Mouse (Mus musculus) G1E (cell line): ENCODE results near the gene Thg1l. TPM values are rescaled to one million over a fixed set of nuclear protein-coding genes. Genes with fewer than 3 reads are reported as not detected.
A peak's percentile ranks its signal among the peaks of the same experiment; 100 is the strongest.

Source experiments
- ATAC-seq: 2 replicates; pipeline ENCODE4 v1.8.0; 2016; ENCODE audit warnings: mild to moderate bottlenecking; ENCODE audit not compliant: insufficient number of reproducible peaks, poor library complexity, low FRiP score, severe bottlenecking; ENCODE audit errors: extremely low read depth
- DNase-seq: peaks from one replicate; pipeline ENCODE4 v3.0.0; 2012; ENCODE audit warnings: low spot score
- H3K27me3 ChIP-seq: 2 replicates; pipeline ENCODE4 v1.6.1; 2012; ENCODE audit warnings: mild to moderate bottlenecking, low read length, inconsistent platforms; ENCODE audit not compliant: insufficient read depth
- H3K36me3 ChIP-seq: replicated peaks from 2 replicates; pipeline ENCODE3; 2012; ENCODE audit warnings: mild to moderate bottlenecking, inconsistent platforms
- H3K4me1 ChIP-seq: 2 replicates; pipeline ENCODE4 v1.6.1; 2012; ENCODE audit warnings: low read depth, low read length, inconsistent platforms, mixed read lengths; ENCODE audit not compliant: insufficient read depth
- H3K4me3 ChIP-seq: 2 replicates; pipeline ENCODE4 v1.5.1; 2012; ENCODE audit warnings: low read depth, mild to moderate bottlenecking, inconsistent platforms, low read length, moderate library complexity, mixed read lengths
- H3K9me3 ChIP-seq: replicated peaks from 2 replicates; pipeline ENCODE4 v1.6.1; 2012; ENCODE audit warnings: inconsistent platforms
- CTCF ChIP-seq: IDR thresholded peaks from 2 replicates; pipeline ENCODE4 v1.5.1; 2012; ENCODE audit warnings: low read depth, low read length, inconsistent platforms, mixed read lengths
- GATA1 ChIP-seq: IDR thresholded peaks from 2 replicates; pipeline ENCODE4 v1.6.1; 2012; ENCODE audit warnings: borderline replicate concordance, low read length, inconsistent platforms, mixed read lengths
- GATA2 ChIP-seq: IDR thresholded peaks from 2 replicates; pipeline ENCODE4 v1.6.1; 2012; ENCODE audit warnings: low read depth, low read length, inconsistent platforms, borderline replicate concordance
- POLR2AphosphoS5 ChIP-seq: IDR thresholded peaks from 2 replicates; pipeline ENCODE4 v1.6.1; 2012; ENCODE audit warnings: low read depth, low read length, inconsistent platforms; ENCODE audit not compliant: insufficient replicate concordance
- TAL1 ChIP-seq: conservative IDR thresholded peaks from 2 replicates; pipeline ENCODE4 v1.6.1; 2012; ENCODE audit warnings: low read depth, low read length, inconsistent platforms, mixed read lengths
- polyA plus RNA-seq: library from polyadenylated mRNA; stranded (reverse); fragments of >175 nt; gene quantifications from 2 replicates; pipeline ENCODE4 v1.2.3, GENCODE M21; 2012
- total RNA-seq, 2 experiments: library from RNA; stranded (forward) in 1 of 2; stranded (reverse) in 1 of 2; fragments of 200-1000 nt in 1 of 2; fragments of >200 nt in 1 of 2; fragmentation: Nextera tagmentation in 1 of 2; gene quantifications; 2 replicates each; pipeline ENCODE4 v1.2.3; 2014 to 2017

The Thg1l gene
- total and polyA plus RNA-seq, 3 experiments: 7.8 to 32.9 (median 17.8) TPM

DNA sequence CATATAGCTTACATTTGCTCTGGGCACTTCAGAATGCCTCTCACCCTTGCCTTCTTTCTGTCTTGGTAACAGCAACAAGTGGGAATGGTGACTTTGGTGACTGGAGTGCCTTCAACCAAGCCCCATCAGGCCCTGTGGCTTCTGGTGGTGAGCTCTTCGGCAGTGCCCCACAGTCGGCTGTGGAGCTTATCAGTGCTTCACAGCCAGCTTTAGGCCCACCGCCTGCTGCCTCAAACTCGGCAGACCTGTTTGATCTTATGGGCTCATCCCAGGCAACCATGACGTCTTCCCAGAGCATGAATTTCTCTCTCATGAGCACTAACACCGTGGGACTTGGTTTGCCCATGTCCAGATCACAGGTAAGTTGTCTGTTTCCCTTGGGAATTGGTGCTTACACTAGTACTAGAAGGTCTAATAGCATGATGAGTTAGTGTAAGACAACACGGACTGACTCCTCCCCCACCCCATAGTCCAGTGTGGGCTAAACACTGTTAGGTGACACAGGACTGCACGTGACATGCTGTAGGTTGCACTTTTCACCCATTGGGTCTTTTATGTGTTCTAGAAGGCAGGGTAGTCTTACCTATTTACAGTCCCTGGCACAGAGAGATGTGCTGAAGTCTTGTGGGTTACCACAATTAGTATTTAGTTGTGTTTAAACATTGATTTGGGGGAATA lies 49.0 kb downstream of the Thg1l start:
- ATAC-seq: peak; percentile 75
- no peak for TF ChIP-seq CTCF
- peak; percentile 53 for TF ChIP-seq TAL1
- Histone ChIP-seq H3K9me3 (no peaks in the 10 kb centered on the region), H3K4me1 (peaks cover 49% of the 10 kb centered on the region), H3K4me3 (no peak overlapping the region; the same call in 1 of the 2 replicates), H3K27me3 (no peaks in the 10 kb centered on the region), H3K36me3 (peaks cover 83% of the 10 kb centered on the region)
- peak; percentile 21 for DNase-seq

DNA sequence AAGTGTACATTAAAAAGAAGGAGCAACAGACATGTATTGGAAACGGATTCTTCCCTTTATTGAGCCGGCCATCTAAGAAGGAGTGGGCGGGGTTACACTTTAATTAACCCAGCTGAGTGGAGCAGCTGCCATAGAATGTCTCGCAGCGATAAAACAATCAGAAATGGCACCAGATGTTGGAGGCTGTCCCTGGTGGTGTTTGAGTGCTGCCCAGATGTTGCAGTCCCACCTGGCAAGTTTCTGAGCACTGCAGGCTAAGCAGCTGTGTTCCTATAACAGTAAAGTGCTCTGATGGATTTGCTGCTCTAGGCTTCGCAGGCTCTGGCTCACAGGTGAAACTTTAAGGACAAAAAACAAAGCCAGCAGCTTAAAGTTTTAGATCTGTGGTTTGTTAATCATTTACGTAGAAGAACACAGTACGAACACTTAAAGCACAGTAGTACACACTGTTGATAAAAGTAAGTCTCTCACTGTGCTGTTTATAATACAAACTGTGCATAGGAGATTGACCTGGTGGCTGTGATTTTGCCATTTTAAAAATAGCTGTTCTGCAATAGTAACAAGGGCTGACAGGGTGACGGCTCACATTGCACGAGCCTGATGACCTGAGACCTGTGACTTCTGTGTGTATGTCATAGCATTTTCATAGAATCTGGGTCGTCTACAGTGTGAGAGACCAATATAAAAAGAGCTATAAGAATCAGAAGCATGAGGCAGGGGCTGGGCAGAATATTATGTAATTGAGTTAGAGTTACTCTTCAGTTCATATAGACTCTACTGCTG lies 54.9 kb downstream of the Thg1l start:
- ATAC-seq (no peak), DNase-seq (no peak)
- no peaks in the 10 kb centered on the region for H3K27me3 ChIP-seq
- TF ChIP-seq GATA2: no peak
- TF ChIP-seq POLR2AphosphoS5: no peak
- TF ChIP-seq GATA1: no peak
- no peak for TF ChIP-seq TAL1
- TF ChIP-seq CTCF: no peak
- peaks cover 35% of the 10 kb centered on the region for H3K4me1 ChIP-seq
- no peak overlapping the region for H3K4me3 ChIP-seq
- no peaks in the 10 kb centered on the region for H3K9me3 ChIP-seq
- H3K36me3 ChIP-seq: peaks cover 84% of the 10 kb centered on the region

DNA sequence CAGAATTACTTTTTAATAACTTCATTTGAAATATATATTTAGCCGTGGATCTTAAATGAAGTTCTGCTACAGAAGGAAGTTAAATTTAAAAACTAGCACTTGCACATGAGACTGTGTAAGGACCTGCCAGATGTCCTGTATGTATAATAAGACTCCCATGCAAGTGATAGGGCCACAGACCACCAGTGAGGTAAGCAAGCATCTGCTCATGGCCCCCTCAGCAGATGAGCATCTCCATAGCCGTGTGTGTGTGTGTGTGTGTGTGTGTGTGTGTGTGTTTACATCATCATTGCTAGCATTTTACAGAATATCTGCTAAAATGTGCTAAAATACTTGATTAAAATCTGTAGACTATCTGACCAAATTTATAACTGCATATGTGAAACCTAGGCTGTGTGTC lies 57.9 kb downstream of the Thg1l start:
- DNase-seq (no peak), ATAC-seq (no peak)

More for the DNA sequence above, 57.9 kb downstream of the Thg1l start:
- H3K27me3 ChIP-seq: no peaks in the 10 kb centered on the region
- no peak overlapping the region for H3K4me3 ChIP-seq
- TF ChIP-seq TAL1: no peak
- TF ChIP-seq CTCF: no peak
- TF ChIP-seq GATA1: no peak
- no peak for TF ChIP-seq GATA2
- TF ChIP-seq POLR2AphosphoS5: no peak
- peaks cover 26% of the 10 kb centered on the region; the same call in 1 of the 2 replicates for H3K4me1 ChIP-seq
- H3K36me3 ChIP-seq: peaks cover 95% of the 10 kb centered on the region
- H3K9me3 ChIP-seq: no peaks in the 10 kb centered on the region

Other genes starting within 250 kb of the Thg1l start
- 386 and 420 TPM in 2 replicates for gene Clint1, start 103.4 kb downstream of the Thg1l start, total RNA-seq (2014; fragmentation: Nextera tagmentation)
- 224 and 259 TPM in 2 replicates for gene Clint1, start 103.4 kb downstream of the Thg1l start, total RNA-seq (2017)
- gene Clint1, start 103.4 kb downstream of the Thg1l start, polyA plus RNA-seq: 107 and 112 TPM in 2 replicates
- gene Lsm11, start 10.6 kb downstream of the Thg1l start, total RNA-seq (2014; fragmentation: Nextera tagmentation): 4.5 and 6.7 TPM in 2 replicates
- gene Lsm11, start 10.6 kb downstream of the Thg1l start, total RNA-seq (2017): 4.4 and 5.3 TPM in 2 replicates
- gene Lsm11, start 10.6 kb downstream of the Thg1l start, polyA plus RNA-seq: 24.1 and 38.4 TPM in 2 replicates
- not detected in 2 replicates for gene Sox30, start 24.8 kb upstream of the Thg1l start, total RNA-seq (2014; fragmentation: Nextera tagmentation)
- gene Sox30, start 24.8 kb upstream of the Thg1l start, total RNA-seq (2017): 0.05 and 0.06 TPM in 2 replicates
- gene Sox30, start 24.8 kb upstream of the Thg1l start, polyA plus RNA-seq: not detected in 2 replicates
- 0.92 and 2.5 TPM in 2 replicates for gene Gm12166, start 96.8 kb upstream of the Thg1l start, total RNA-seq (2014; fragmentation: Nextera tagmentation)
- gene Gm12166, start 96.8 kb upstream of the Thg1l start, total RNA-seq (2017): 16.7 and 28.7 TPM in 2 replicates
- 0.17 and 0.35 TPM in 2 replicates for gene Gm12166, start 96.8 kb upstream of the Thg1l start, polyA plus RNA-seq
- gene Adam19, start 100.5 kb upstream of the Thg1l start, total RNA-seq (2014; fragmentation: Nextera tagmentation): not detected in 2 replicates
- gene Adam19, start 100.5 kb upstream of the Thg1l start, total RNA-seq (2017): 0.06 and 0.11 TPM in 2 replicates
- not detected in 2 replicates for gene Adam19, start 100.5 kb upstream of the Thg1l start, polyA plus RNA-seq
- gene Nipal4, start 211.0 kb upstream of the Thg1l start, total RNA-seq (2014; fragmentation: Nextera tagmentation): not detected in 2 replicates
- not detected in 2 replicates for gene Nipal4, start 211.0 kb upstream of the Thg1l start, total RNA-seq (2017)
- gene Nipal4, start 211.0 kb upstream of the Thg1l start, polyA plus RNA-seq: not detected in 2 replicates